Mouse (Mus musculus): Measurements from ENCODE around the gene Chmp2b. TPM values are rescaled to one million over a fixed set of nuclear protein-coding genes. Genes with fewer than 3 reads are reported as not detected.

Chmp2b gene
- polyA plus RNA-seq, 1 experiment: 45.3 TPM

DNA sequence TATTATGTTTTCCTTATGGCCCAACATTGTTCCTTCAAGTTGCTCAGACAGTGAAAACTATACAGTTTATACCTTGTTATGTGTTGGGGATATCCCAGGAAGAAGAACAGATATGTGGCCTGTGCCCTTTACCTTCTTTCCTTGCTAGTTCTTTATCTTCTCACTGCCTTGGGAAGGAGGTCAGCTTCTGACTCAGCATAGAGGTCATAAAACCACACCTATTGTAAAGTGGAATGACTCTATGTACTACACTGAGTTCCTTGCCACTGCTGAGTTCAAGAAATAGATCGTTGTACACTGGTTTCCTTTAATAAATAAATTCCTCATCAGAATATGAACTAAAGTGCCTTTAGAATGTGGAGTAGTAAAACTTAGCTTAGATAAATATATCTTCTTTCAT is 2.4 kb upstream of the Chmp2b start:
- H3K4me1 ChIP-seq (ENCODE audit: control insufficient read depth, insufficient read depth, low read length): peaks cover 2% of the 10 kb centered on the region; the same call in 1 of the 2 replicates
- no peak overlapping the region for H3K4me3 ChIP-seq (replicated peaks; ENCODE audit: insufficient read depth, low read depth, low read length)
- no peak overlapping the region for H3K27ac ChIP-seq (ENCODE audit: insufficient read depth, low read length)
- no peak for DNase-seq
- TF ChIP-seq CTCF (IDR thresholded peaks at IDR 0.05; ENCODE audit: borderline replicate concordance, insufficient read depth, low read depth, low read length) (no peak), POLR2A (IDR thresholded peaks at IDR 0.05; ENCODE audit: borderline replicate concordance, insufficient read depth, low read length) (no peak)
- WGBS: 97% methylated on average over 1 of the region's 1 CpGs
- H3K27me3 ChIP-seq (ENCODE audit: control insufficient read depth, insufficient read depth, low read length): no peaks in the 10 kb centered on the region

DNA sequence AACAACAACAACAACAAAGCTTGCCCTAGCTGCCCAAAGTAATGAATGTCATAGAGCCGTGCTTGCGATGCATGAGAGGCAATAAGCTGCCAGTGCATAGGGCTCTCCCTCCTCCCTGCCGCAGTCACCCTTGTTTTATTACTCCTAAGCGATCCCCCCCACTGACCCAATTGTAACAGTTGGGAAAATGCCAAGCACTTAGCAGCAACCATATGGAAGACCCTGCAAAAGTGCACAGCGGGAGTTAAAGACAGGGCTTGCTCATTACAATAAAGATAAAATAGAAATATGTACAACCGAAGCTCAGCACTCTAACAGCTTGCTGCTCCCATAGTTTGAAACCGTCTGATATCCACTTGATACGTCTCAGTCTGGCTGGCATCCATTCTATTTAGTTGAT is 1.8 kb upstream of the Chmp2b start:
- TF ChIP-seq CTCF (IDR thresholded peaks at IDR 0.05; ENCODE audit: borderline replicate concordance, insufficient read depth, low read depth, low read length) (no peak), POLR2A (IDR thresholded peaks at IDR 0.05; ENCODE audit: borderline replicate concordance, insufficient read depth, low read length) (no peak)
- 21% methylated on average over 8 of the region's 8 CpGs for WGBS
- Histone ChIP-seq H3K27me3 (ENCODE audit: control insufficient read depth, insufficient read depth, low read length) (no peaks in the 10 kb centered on the region), H3K4me1 (ENCODE audit: control insufficient read depth, insufficient read depth, low read length) (peaks cover 2% of the 10 kb centered on the region; the same call in 1 of the 2 replicates), H3K27ac (ENCODE audit: insufficient read depth, low read length) (no peak overlapping the region), H3K4me3 (replicated peaks; ENCODE audit: insufficient read depth, low read depth, low read length) (no peak overlapping the region)
- DNase-seq: peak in 1 of 2 experiments; percentile 20

DNA sequence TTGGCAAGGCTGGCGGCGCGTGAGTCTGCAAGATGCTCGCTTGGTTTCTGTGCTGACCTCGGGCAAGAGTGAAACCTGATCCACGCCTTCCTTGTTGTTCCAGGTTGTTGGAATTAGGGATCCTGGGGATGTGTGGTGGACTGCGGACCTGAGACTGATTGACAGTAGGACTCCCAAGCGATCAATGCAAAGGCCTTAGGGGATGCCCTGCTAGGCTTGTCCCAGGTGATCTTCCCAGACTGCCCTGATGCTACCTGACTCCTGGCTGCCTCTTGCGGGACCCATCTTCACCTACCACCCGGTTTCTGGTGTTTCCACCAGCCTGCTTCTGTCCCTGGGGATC is 309 bp upstream of the Chmp2b start:
- peaks cover 2% of the 10 kb centered on the region; the same call in 1 of the 2 replicates for H3K4me1 ChIP-seq (ENCODE audit: control insufficient read depth, insufficient read depth, low read length)
- peak overlapping the region; percentile 56 for H3K27ac ChIP-seq (ENCODE audit: insufficient read depth, low read length)
- under 1% methylated on average over 10 of the region's 10 CpGs for WGBS
- TF ChIP-seq POLR2A (IDR thresholded peaks at IDR 0.05; ENCODE audit: borderline replicate concordance, insufficient read depth, low read length): no peak
- no peak for TF ChIP-seq CTCF (IDR thresholded peaks at IDR 0.05; ENCODE audit: borderline replicate concordance, insufficient read depth, low read depth, low read length)
- H3K4me3 ChIP-seq (replicated peaks; ENCODE audit: insufficient read depth, low read depth, low read length): peak overlapping the region; percentile 93
- H3K27me3 ChIP-seq (ENCODE audit: control insufficient read depth, insufficient read depth, low read length): no peaks in the 10 kb centered on the region
- no peak for DNase-seq

DNA sequence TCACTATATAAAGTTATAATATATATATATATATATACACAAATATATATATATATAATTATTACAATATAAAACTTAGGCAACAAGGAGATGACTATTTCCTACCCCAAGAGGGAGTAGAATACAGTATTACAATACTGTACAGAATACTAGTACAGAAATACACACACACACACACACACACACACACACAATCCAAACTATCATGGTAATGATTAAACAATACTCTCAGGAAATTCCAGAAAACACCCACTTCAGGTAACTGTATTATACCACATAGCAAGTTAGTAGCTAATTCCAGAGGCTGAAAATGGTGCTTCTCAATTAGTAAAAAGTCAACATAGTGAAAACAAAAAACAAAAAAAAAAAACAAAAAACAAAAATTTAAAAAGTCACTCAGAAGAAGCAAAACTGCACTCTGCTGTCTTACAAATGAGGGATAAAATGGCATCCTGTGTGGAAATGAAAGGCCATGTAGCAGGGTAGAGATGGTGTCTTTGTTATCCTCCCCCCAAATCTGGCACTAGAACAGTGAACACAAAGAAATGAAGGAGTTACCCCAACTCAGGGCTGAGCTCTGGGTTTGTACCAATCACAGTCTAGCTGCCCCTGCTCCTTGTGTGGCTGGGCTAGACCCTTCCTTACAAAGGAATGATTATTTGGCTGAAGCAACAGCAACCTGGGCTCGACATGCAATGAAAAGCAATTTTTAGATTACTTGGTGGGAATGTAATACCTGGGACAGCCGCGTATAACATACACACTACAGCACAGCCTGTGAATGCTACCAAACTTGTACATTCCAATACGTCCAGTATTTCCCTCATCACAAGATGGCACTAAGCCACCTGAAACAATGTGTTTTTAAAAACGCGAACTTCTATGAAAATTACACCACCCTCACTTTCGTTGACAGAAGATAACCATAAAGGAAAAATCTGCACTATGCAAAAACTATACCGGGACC is 1.2 kb downstream of the Chmp2b start:
- 10% methylated on average over 8 of the region's 8 CpGs for WGBS
- Histone ChIP-seq H3K27me3 (ENCODE audit: control insufficient read depth, insufficient read depth, low read length) (no peaks in the 10 kb centered on the region), H3K4me3 (replicated peaks; ENCODE audit: insufficient read depth, low read depth, low read length) (peak overlapping the region; percentile 93)

DNA sequence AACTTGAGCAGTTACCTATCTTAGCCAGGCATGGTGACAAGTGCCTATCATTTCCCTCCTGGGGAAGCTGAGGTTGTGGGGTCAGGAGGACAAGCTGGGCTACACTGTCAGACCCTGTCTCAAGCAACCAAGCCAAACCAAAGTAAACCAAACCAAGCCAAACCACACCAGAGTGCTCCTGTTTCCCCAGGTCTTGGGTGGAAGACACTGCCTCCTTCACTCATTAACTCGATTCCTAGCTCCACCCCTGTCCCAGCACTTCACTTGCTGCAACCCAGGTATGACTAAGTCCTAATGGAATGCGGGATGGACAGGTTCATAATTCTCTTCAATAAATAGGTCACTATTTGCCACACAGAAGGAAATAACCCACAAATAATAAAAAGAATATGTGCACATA is 2.9 kb downstream of the Chmp2b start:
- H3K27ac ChIP-seq (ENCODE audit: insufficient read depth, low read length): no peak overlapping the region
- WGBS: 77% methylated on average over 2 of the region's 2 CpGs
- DNase-seq: no peak
- peaks cover 2% of the 10 kb centered on the region; the same call in 1 of the 2 replicates for H3K4me1 ChIP-seq (ENCODE audit: control insufficient read depth, insufficient read depth, low read length)
- H3K4me3 ChIP-seq (replicated peaks; ENCODE audit: insufficient read depth, low read depth, low read length): no peak overlapping the region
- H3K27me3 ChIP-seq (ENCODE audit: control insufficient read depth, insufficient read depth, low read length): no peaks in the 10 kb centered on the region
- TF ChIP-seq CTCF (IDR thresholded peaks at IDR 0.05; ENCODE audit: borderline replicate concordance, insufficient read depth, low read depth, low read length) (no peak), POLR2A (IDR thresholded peaks at IDR 0.05; ENCODE audit: borderline replicate concordance, insufficient read depth, low read length) (no peak)

More for the DNA sequence above, 1.2 kb downstream of the Chmp2b start:
- H3K4me1 ChIP-seq (ENCODE audit: control insufficient read depth, insufficient read depth, low read length): peaks cover 2% of the 10 kb centered on the region; the same call in 1 of the 2 replicates
- TF ChIP-seq CTCF (IDR thresholded peaks at IDR 0.05; ENCODE audit: borderline replicate concordance, insufficient read depth, low read depth, low read length): no peak
- TF ChIP-seq POLR2A (IDR thresholded peaks at IDR 0.05; ENCODE audit: borderline replicate concordance, insufficient read depth, low read length): no peak
- no peak overlapping the region for H3K27ac ChIP-seq (ENCODE audit: insufficient read depth, low read length)
- peak; percentile 9 to 15 for DNase-seq

DNA sequence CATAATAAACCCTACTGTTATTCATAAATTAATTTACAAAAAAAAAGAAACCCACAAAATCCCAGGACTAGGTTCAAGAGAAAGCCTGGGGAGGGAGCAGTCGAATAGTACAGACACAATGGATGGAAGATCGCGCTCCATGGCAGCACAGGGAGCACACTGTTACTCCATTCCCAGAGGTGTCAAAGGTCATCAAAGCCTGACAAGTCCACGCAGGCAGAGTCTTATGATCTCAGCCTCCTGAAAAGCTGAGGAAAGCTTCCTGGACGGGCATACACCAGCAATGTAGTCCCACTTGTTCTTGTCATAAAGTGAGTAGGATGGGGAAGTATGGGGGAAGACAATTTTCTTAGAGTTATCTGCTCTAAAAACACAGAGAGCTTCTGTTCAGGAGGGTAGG is 5.2 kb downstream of the Chmp2b start:
- WGBS: 66% methylated on average over 5 of the region's 5 CpGs
- TF ChIP-seq CTCF (IDR thresholded peaks at IDR 0.05; ENCODE audit: borderline replicate concordance, insufficient read depth, low read depth, low read length) (no peak), POLR2A (IDR thresholded peaks at IDR 0.05; ENCODE audit: borderline replicate concordance, insufficient read depth, low read length) (no peak)
- H3K27me3 ChIP-seq (ENCODE audit: control insufficient read depth, insufficient read depth, low read length): no peaks in the 10 kb centered on the region
- DNase-seq: no peak
- no peak overlapping the region for H3K27ac ChIP-seq (ENCODE audit: insufficient read depth, low read length)
- H3K4me1 ChIP-seq (ENCODE audit: control insufficient read depth, insufficient read depth, low read length): peaks cover 2% of the 10 kb centered on the region; the same call in 1 of the 2 replicates
- no peak overlapping the region for H3K4me3 ChIP-seq (replicated peaks; ENCODE audit: insufficient read depth, low read depth, low read length)

DNA sequence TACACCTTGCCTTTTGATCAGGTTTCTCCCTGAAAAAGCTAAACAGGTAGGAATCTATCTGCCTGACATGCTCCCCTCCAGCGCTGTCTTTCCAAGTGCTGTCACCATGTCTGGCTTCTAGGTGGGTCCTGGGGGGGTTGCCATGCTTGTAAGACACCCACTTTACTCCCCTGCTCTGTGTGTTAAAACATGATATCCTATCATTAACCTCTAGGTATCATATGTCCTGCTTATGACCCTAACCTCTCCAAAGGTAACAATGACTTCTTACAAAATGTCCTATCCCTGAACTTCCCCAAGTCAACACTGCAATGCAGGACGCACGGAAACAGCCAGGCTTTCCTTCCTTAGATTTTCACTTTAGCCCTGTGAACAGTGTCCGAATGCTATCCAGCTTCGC is 8.3 kb downstream of the Chmp2b start:
- no peak overlapping the region for H3K27ac ChIP-seq (ENCODE audit: insufficient read depth, low read length)
- no peaks in the 10 kb centered on the region for H3K4me1 ChIP-seq (ENCODE audit: control insufficient read depth, insufficient read depth, low read length)
- no peak for DNase-seq
- H3K27me3 ChIP-seq (ENCODE audit: control insufficient read depth, insufficient read depth, low read length): no peaks in the 10 kb centered on the region
- no peak overlapping the region for H3K4me3 ChIP-seq (replicated peaks; ENCODE audit: insufficient read depth, low read depth, low read length)
- TF ChIP-seq POLR2A (IDR thresholded peaks at IDR 0.05; ENCODE audit: borderline replicate concordance, insufficient read depth, low read length): no peak
- TF ChIP-seq CTCF (IDR thresholded peaks at IDR 0.05; ENCODE audit: borderline replicate concordance, insufficient read depth, low read depth, low read length): no peak
- 93% methylated on average over 5 of the region's 5 CpGs for WGBS

DNA sequence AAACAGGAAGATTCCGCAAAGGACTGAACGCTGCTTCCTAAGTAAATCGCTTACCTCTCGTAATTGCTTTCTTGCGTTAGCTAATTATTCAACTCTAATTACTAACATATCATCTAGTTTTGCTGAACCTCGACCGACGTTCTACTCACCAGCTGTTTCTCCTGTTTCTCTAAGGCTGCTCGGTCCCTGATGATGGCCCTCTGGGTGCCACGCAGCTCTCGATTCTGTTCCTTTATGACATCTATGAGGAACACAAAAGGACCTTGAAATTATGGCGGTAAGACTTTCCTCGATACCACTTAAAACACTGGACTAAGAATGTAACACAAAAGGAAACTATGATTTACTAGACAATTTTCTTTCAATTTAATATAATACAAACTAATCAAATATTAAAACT is 11.7 kb downstream of the Chmp2b start:
- Histone ChIP-seq H3K4me1 (ENCODE audit: control insufficient read depth, insufficient read depth, low read length) (no peaks in the 10 kb centered on the region), H3K27ac (ENCODE audit: insufficient read depth, low read length) (no peak overlapping the region), H3K4me3 (replicated peaks; ENCODE audit: insufficient read depth, low read depth, low read length) (no peak overlapping the region), H3K27me3 (ENCODE audit: control insufficient read depth, insufficient read depth, low read length) (no peaks in the 10 kb centered on the region)
- TF ChIP-seq POLR2A (IDR thresholded peaks at IDR 0.05; ENCODE audit: borderline replicate concordance, insufficient read depth, low read length) (no peak), CTCF (IDR thresholded peaks at IDR 0.05; ENCODE audit: borderline replicate concordance, insufficient read depth, low read depth, low read length) (no peak)
- no peak for DNase-seq
- 86% methylated on average over 13 of the region's 13 CpGs for WGBS
